Mouse (Mus musculus) limb, embryonic 12.5 days (tissue): ENCODE results near the gene Dhps. TPM values are rescaled to one million over a fixed set of nuclear protein-coding genes. Genes with fewer than 3 reads are reported as not detected.

Experiments
- ATAC-seq: fragments of 200-750 bp; cut with Nextera tagmentation; 2 replicates; pipeline ENCODE4 v1.8.0; 2017; ENCODE audit warnings: low read depth, moderate TSS enrichment; ENCODE audit not compliant: insufficient number of reproducible peaks, insufficient read depth, low FRiP score, low TSS enrichment
- H3K27ac ChIP-seq: fragments of 300-500 bp; sonication (generic); 2 replicates; pipeline ENCODE4 v1.5.1; 2016; ENCODE audit warnings: mild to moderate bottlenecking, moderate library complexity
- H3K27me3 ChIP-seq: fragments of 300-500 bp; sonication (generic); 2 replicates; pipeline ENCODE4 v1.6.1; 2016; ENCODE audit warnings: mild to moderate bottlenecking, moderate library complexity
- H3K36me3 ChIP-seq: fragments of 300-500 bp; sonication (generic); 2 replicates; pipeline ENCODE4 v1.6.1; 2016; ENCODE audit warnings: mild to moderate bottlenecking, moderate library complexity
- H3K4me1 ChIP-seq: fragments of 300-500 bp; sonication (generic); replicated peaks from 2 replicates; pipeline ENCODE4 v1.6.1; 2016
- H3K4me2 ChIP-seq: fragments of 300-500 bp; sonication (generic); 2 replicates; pipeline ENCODE4 v1.6.1; 2016; ENCODE audit warnings: mild to moderate bottlenecking, moderate library complexity
- H3K4me3 ChIP-seq: fragments of 300-500 bp; sonication (generic); replicated peaks from 2 replicates; pipeline ENCODE4 v1.5.1; 2016; ENCODE audit warnings: mild to moderate bottlenecking
- H3K9ac ChIP-seq: fragments of 300-500 bp; sonication (generic); replicated peaks from 2 replicates; pipeline ENCODE4 v1.6.1; 2016; ENCODE audit warnings: mild to moderate bottlenecking, moderate library complexity
- H3K9me3 ChIP-seq: fragments of 300-500 bp; sonication (generic); 2 replicates; pipeline ENCODE4 v1.6.1; 2016; ENCODE audit warnings: mild to moderate bottlenecking, moderate library complexity
- WGBS: fragments of 180-500 bp; shearing (Covaris S2); methylation state at CpG from one replicate; pipeline ENCODE4 v1.1.7; 2016; 5-methylcytosine and 5-hydroxymethylcytosine counted together
- polyA plus RNA-seq: library from polyadenylated mRNA; unstranded; fragments of >200 nt; fragmentation: Nextera tagmentation; extraction: Ambion mirVana; gene quantifications from 2 replicates; pipeline ENCODE4 v1.2.1, GENCODE M21; 2016

Gene Dhps
- polyA plus RNA-seq = 71.5 and 72.3 TPM in 2 replicates

- Histone ChIP-seq H3K9ac (peak within 1 kb of the TSS; percentile 85), H3K27me3 (no peaks in the 10 kb centered on the region), H3K36me3 (peaks cover 50% of the 10 kb centered on the region), H3K9me3 (no peaks in the 10 kb centered on the region), H3K4me3 (peak within 1 kb of the TSS; percentile 95), H3K4me2 (peak within 1 kb of the TSS; percentile 66), H3K27ac (peak within 1 kb of the TSS; percentile 96), H3K4me1 (peaks cover 14% of the 10 kb centered on the region; the same call in 1 of the 2 replicates)
- under 1% methylated on average over 68 of the region's 68 CpGs for WGBS
- ATAC-seq = peak; percentile 86
Measured at GRCm38 (mm10) chr8:85071514-85072281, at the start of gene Dhps. Gene Dhps (plus strand): TSS chr8:85071757.

GRCm38 (mm10) chr8:85023846-85024245, 47.7 kb upstream of the Dhps start:
- no peaks in the 10 kb centered on the region for H3K27me3 ChIP-seq

GRCm38 (mm10) chr8:85025098-85025932, 46.2 kb upstream of the Dhps start, which contains the start of gene Asna1:
Gene Asna1 (minus strand): TSS chr8:85025281.
- Histone ChIP-seq H3K4me2 (peak within 1 kb of the TSS; percentile 97), H3K27ac (peak within 1 kb of the TSS; percentile 91), H3K4me1 (peaks cover 39% of the 10 kb centered on the region), H3K9ac (peak within 1 kb of the TSS; percentile 71), H3K36me3 (peaks cover 51% of the 10 kb centered on the region), H3K27me3 (no peaks in the 10 kb centered on the region), H3K9me3 (no peaks in the 10 kb centered on the region), H3K4me3 (peak within 1 kb of the TSS; percentile 100)
- peak; percentile 70 for ATAC-seq
- 7% methylated on average over 30 of the region's 30 CpGs for WGBS

More at GRCm38 (mm10) chr8:85023846-85024245, 47.7 kb upstream of the Dhps start:
- Histone ChIP-seq H3K4me1 (peaks cover 33% of the 10 kb centered on the region), H3K9ac (no peak overlapping the region), H3K9me3 (no peaks in the 10 kb centered on the region), H3K27ac (no peak overlapping the region), H3K4me2 (peak overlapping the region; percentile 97), H3K36me3 (peaks cover 52% of the 10 kb centered on the region), H3K4me3 (peak overlapping the region; percentile 100; the same call in 1 of the 2 replicates)
- 96% methylated on average over 3 of the region's 3 CpGs for WGBS
- ATAC-seq = no peak

- ATAC-seq = peak; percentile 58
- WGBS = 1% methylated on average over 75 of the region's 75 CpGs
- Histone ChIP-seq H3K4me2 (peak within 1 kb of the TSS; percentile 97), H3K4me3 (peak within 1 kb of the TSS; percentile 100), H3K36me3 (peaks cover 49% of the 10 kb centered on the region), H3K27ac (peak within 1 kb of the TSS; percentile 91), H3K9ac (peak within 1 kb of the TSS; percentile 98), H3K4me1 (peaks cover 39% of the 10 kb centered on the region), H3K27me3 (no peaks in the 10 kb centered on the region), H3K9me3 (no peaks in the 10 kb centered on the region)
Measured at GRCm38 (mm10) chr8:85026670-85027515, 44.7 kb upstream of the Dhps start, which contains the start of gene Trir. Gene Trir (plus strand): TSS chr8:85026823.

- H3K9me3 ChIP-seq = no peaks in the 10 kb centered on the region
- H3K36me3 ChIP-seq = peaks cover 49% of the 10 kb centered on the region
- no peak for ATAC-seq
- peak overlapping the region; percentile 91 for H3K27ac ChIP-seq
- H3K4me3 ChIP-seq = peak overlapping the region; percentile 100
- H3K4me2 ChIP-seq = peak overlapping the region; percentile 97
- no peaks in the 10 kb centered on the region for H3K27me3 ChIP-seq
- H3K9ac ChIP-seq = peak overlapping the region; percentile 98
- 1% methylated on average over 13 of the region's 13 CpGs for WGBS
- peaks cover 39% of the 10 kb centered on the region for H3K4me1 ChIP-seq
Measured at GRCm38 (mm10) chr8:85027516-85027855, 44.1 kb upstream of the Dhps start.

GRCm38 (mm10) chr8:85027922-85028321, 43.6 kb upstream of the Dhps start:
- WGBS = 45% methylated on average over 2 of the region's 2 CpGs

GRCm38 (mm10) chr8:85029271-85029670, 42.3 kb upstream of the Dhps start:
- Histone ChIP-seq H3K27me3 (no peaks in the 10 kb centered on the region), H3K27ac (no peak overlapping the region), H3K4me1 (peaks cover 33% of the 10 kb centered on the region), H3K4me2 (peak overlapping the region; percentile 97; the same call in 1 of the 2 replicates), H3K36me3 (peaks cover 51% of the 10 kb centered on the region), H3K4me3 (peak overlapping the region; percentile 9; the same call in 1 of the 2 replicates), H3K9ac (peak overlapping the region; percentile 98; the same call in 1 of the 2 replicates), H3K9me3 (no peaks in the 10 kb centered on the region)
- 89% methylated on average over 14 of the region's 14 CpGs for WGBS
- no peak for ATAC-seq

More at GRCm38 (mm10) chr8:85027922-85028321, 43.6 kb upstream of the Dhps start:
- Histone ChIP-seq H3K9ac (peak overlapping the region; percentile 98), H3K4me2 (peak overlapping the region; percentile 97), H3K36me3 (peaks cover 49% of the 10 kb centered on the region), H3K27ac (no peak overlapping the region), H3K4me1 (peaks cover 39% of the 10 kb centered on the region), H3K9me3 (no peaks in the 10 kb centered on the region), H3K4me3 (peak overlapping the region; percentile 100), H3K27me3 (no peaks in the 10 kb centered on the region)
- ATAC-seq = no peak

GRCm38 (mm10) chr8:85032622-85033311, 38.8 kb upstream of the Dhps start:
- no peaks in the 10 kb centered on the region for H3K9me3 ChIP-seq
- H3K9ac ChIP-seq = no peak overlapping the region
- 85% methylated on average over 4 of the region's 4 CpGs for WGBS
- H3K4me2 ChIP-seq = no peak overlapping the region
- H3K4me3 ChIP-seq = no peak overlapping the region
- peaks cover 51% of the 10 kb centered on the region for H3K36me3 ChIP-seq
- ATAC-seq = no peak
- H3K4me1 ChIP-seq = peaks cover 33% of the 10 kb centered on the region
- H3K27ac ChIP-seq = no peak overlapping the region
- H3K27me3 ChIP-seq = no peaks in the 10 kb centered on the region

GRCm38 (mm10) chr8:85033867-85034266, 37.7 kb upstream of the Dhps start:
- H3K27ac ChIP-seq = no peak overlapping the region
- H3K27me3 ChIP-seq = no peaks in the 10 kb centered on the region
- no peaks in the 10 kb centered on the region for H3K9me3 ChIP-seq
- ATAC-seq = no peak
- peaks cover 51% of the 10 kb centered on the region for H3K36me3 ChIP-seq
- H3K4me3 ChIP-seq = no peak overlapping the region
- H3K9ac ChIP-seq = no peak overlapping the region
- no peak overlapping the region for H3K4me2 ChIP-seq
- 38% methylated on average over 1 of the region's 1 CpGs for WGBS
- H3K4me1 ChIP-seq = peaks cover 29% of the 10 kb centered on the region

- peaks cover 44% of the 10 kb centered on the region for H3K36me3 ChIP-seq
Measured at GRCm38 (mm10) chr8:85034764-85035163, 36.8 kb upstream of the Dhps start.

More at GRCm38 (mm10) chr8:85034764-85035163, 36.8 kb upstream of the Dhps start:
- WGBS = 6% methylated on average over 12 of the region's 13 CpGs
- peak overlapping the region; percentile 78 for H3K4me3 ChIP-seq
- no peaks in the 10 kb centered on the region for H3K9me3 ChIP-seq
- peak overlapping the region; percentile 100 for H3K27ac ChIP-seq
- no peaks in the 10 kb centered on the region for H3K27me3 ChIP-seq
- H3K9ac ChIP-seq = peak overlapping the region; percentile 73; the same call in 1 of the 2 replicates
- ATAC-seq = no peak
- H3K4me2 ChIP-seq = peak overlapping the region; percentile 88
- H3K4me1 ChIP-seq = peaks cover 28% of the 10 kb centered on the region
